In genomic region chr19:34706261-34706660, GRCm38 (mm10) we compare ENCODE assay signal across 17 mouse cellular contexts. TPM values are rescaled to one million over a fixed set of nuclear protein-coding genes. Genes with fewer than 3 reads are reported as not detected.
DNase-seq lines count a peak whose midpoint lies in the region; ATAC-seq and TF ChIP-seq lines count a peak whose summit lies in the region.
"Had no signal": no experiment of that assay in that cellular context is flagged by ENCODE, and none has a peak within 500 bp of the region (broad histone marks: within the 10 kb centered on the region; RNA-seq: fewer than 3 reads in every experiment).

No protein-coding gene starts in this region.

- H3K27ac ChIP-seq in heart, postnatal 0 days (ENCODE audit: low read depth): no peak overlapping the region
- H3K27ac ChIP-seq in forebrain, embryonic 14.5 days (ENCODE audit: low read depth, low read length): no peak overlapping the region
- H3K27ac ChIP-seq in hindbrain, embryonic 12.5 days: no peak overlapping the region
- H3K27ac ChIP-seq: embryonic facial prominence, embryonic 13.5 days; forebrain, embryonic 13.5 days had no signal

- H3K27me3 ChIP-seq in heart, postnatal 0 days (ENCODE audit: control insufficient read depth, insufficient read depth, low read length): no peaks in the 10 kb centered on the region
- no peaks in the 10 kb centered on the region for H3K27me3 ChIP-seq in forebrain, embryonic 14.5 days (replicated peaks; ENCODE audit: control insufficient read depth, insufficient read depth, low read length)
- H3K27me3 ChIP-seq in hindbrain, embryonic 12.5 days: no peaks in the 10 kb centered on the region
- H3K27me3 ChIP-seq: CH12.LX; embryonic facial prominence, embryonic 13.5 days; forebrain, embryonic 13.5 days had no signal

- H3K9me3 ChIP-seq in heart, postnatal 0 days (replicated peaks; ENCODE audit: control insufficient read depth, low read length): no peaks in the 10 kb centered on the region
- H3K9me3 ChIP-seq in forebrain, embryonic 14.5 days (replicated peaks; ENCODE audit: control insufficient read depth, low read length): no peaks in the 10 kb centered on the region
- no peaks in the 10 kb centered on the region for H3K9me3 ChIP-seq in hindbrain, embryonic 12.5 days (replicated peaks)
- H3K9me3 ChIP-seq: embryonic facial prominence, embryonic 13.5 days; forebrain, embryonic 13.5 days had no signal

- no peak; the same call in 1 of the 2 replicates for ATAC-seq in heart, postnatal 0 days (ENCODE audit: insufficient read depth, low read depth)
- no peak for ATAC-seq in forebrain, embryonic 14.5 days
- no peak for ATAC-seq in hindbrain, embryonic 12.5 days (ENCODE audit: low FRiP score)
- no peak for ATAC-seq in CD4-positive, CD25-positive, alpha-beta regulatory T cell, adult 4 months
- ATAC-seq: forebrain, embryonic 13.5 days had no signal

- no peak overlapping the region for H3K9ac ChIP-seq in heart, postnatal 0 days (replicated peaks; ENCODE audit: low read depth, low read length)
- no peak overlapping the region for H3K9ac ChIP-seq in forebrain, embryonic 14.5 days (ENCODE audit: low read length)
- H3K9ac ChIP-seq in hindbrain, embryonic 12.5 days: no peak overlapping the region
- H3K9ac ChIP-seq: embryonic facial prominence, embryonic 13.5 days; forebrain, embryonic 13.5 days had no signal

- no peak for TF ChIP-seq CTCF in heart, postnatal 0 days (IDR thresholded peaks at IDR 0.05; ENCODE audit: low read depth)

- H3K4me3 ChIP-seq in heart, postnatal 0 days (ENCODE audit: low read depth, low read length): no peak overlapping the region
- H3K4me3 ChIP-seq in forebrain, embryonic 14.5 days (ENCODE audit: low read depth, low read length): no peak overlapping the region
- H3K4me3 ChIP-seq in hindbrain, embryonic 12.5 days: no peak overlapping the region
- H3K4me3 ChIP-seq: embryonic facial prominence, embryonic 13.5 days; forebrain, embryonic 13.5 days; myocyte had no signal

- no peak for TF ChIP-seq EP300 in heart, postnatal 0 days (IDR thresholded peaks at IDR 0.05; ENCODE audit: low read depth)

- H3K4me2 ChIP-seq in heart, postnatal 0 days (ENCODE audit: low read depth, low read length): peak overlapping the region; percentile 6; the same call in 1 of the 2 replicates
- no peak overlapping the region for H3K4me2 ChIP-seq in forebrain, embryonic 14.5 days (ENCODE audit: low read length)
- no peak overlapping the region for H3K4me2 ChIP-seq in hindbrain, embryonic 12.5 days (replicated peaks)
- H3K4me2 ChIP-seq: embryonic facial prominence, embryonic 13.5 days; forebrain, embryonic 13.5 days; liver, embryonic 11.5 days had no signal

- 0 out of 2 replicates have a peak, but pooled peaks cover 3% of the 10 kb centered on the region for H3K4me1 ChIP-seq in heart, postnatal 0 days (ENCODE audit: control insufficient read depth, insufficient read depth)
- no peaks in the 10 kb centered on the region for H3K4me1 ChIP-seq in forebrain, embryonic 14.5 days (ENCODE audit: control insufficient read depth, insufficient read depth, low read length)
- H3K4me1 ChIP-seq in hindbrain, embryonic 12.5 days: no peaks in the 10 kb centered on the region
- H3K4me1 ChIP-seq: embryonic facial prominence, embryonic 13.5 days; forebrain, embryonic 13.5 days had no signal

- 24% methylated on average over 6 of the region's 6 CpGs for WGBS in heart, postnatal 0 days
- WGBS in forebrain, embryonic 14.5 days: 77% methylated on average over 6 of the region's 6 CpGs
- WGBS in hindbrain, embryonic 12.5 days: 60% methylated on average over 6 of the region's 6 CpGs

- DNase-seq in heart, postnatal 0 days (ENCODE audit: low spot score): no peak
- no peak for DNase-seq in heart, adult 8-10 months (ENCODE audit: low spot score)
- DNase-seq in kidney, adult 18-20 months: peak; percentile 80
- peak; percentile 85 to 88 for DNase-seq in kidney, postnatal 25 days
- DNase-seq in lung, postnatal 25 days (ENCODE audit: low spot score): peak; percentile 66
- no peak for DNase-seq in forebrain, embryonic 14.5 days (ENCODE audit: low spot score)
- DNase-seq: adrenal gland, adult 2 months; cerebellum, postnatal 14 days; gastrocnemius, postnatal 10 days had no signal

- no peaks in the 10 kb centered on the region for H3K36me3 ChIP-seq in heart, postnatal 0 days (replicated peaks; ENCODE audit: control insufficient read depth, insufficient read depth, low read length)
- no peaks in the 10 kb centered on the region for H3K36me3 ChIP-seq in forebrain, embryonic 14.5 days (ENCODE audit: control insufficient read depth, insufficient read depth, low read length)
- no peaks in the 10 kb centered on the region for H3K36me3 ChIP-seq in hindbrain, embryonic 12.5 days
- H3K36me3 ChIP-seq: embryonic facial prominence, embryonic 13.5 days had no signal

RNA-seq across cellular contexts. Expression of gene Slc16a12, which starts 40.8 kb away (rescaled TPM):
- total RNA-seq in heart, postnatal 0 days (2014; rRNA removed; ENCODE audit: low replicate concordance): 10.3 and 10.4 TPM in 2 replicates
- polyA plus RNA-seq in heart, postnatal 0 days (2015; fragmentation: Nextera tagmentation; extraction: Ambion mirVana): 6.3 and 7.2 TPM in 2 replicates
- total RNA-seq in heart, adult 8-10 months (2022): 1 to 10 TPM; 1.2 to 3.3 (median 2.1) TPM
- polyA plus RNA-seq in forebrain, embryonic 14.5 days (2014; fragmentation: Nextera tagmentation; extraction: Ambion mirVana): 2.6 and 3.3 TPM in 2 replicates
- polyA plus RNA-seq in hindbrain, embryonic 12.5 days (2016; fragmentation: Nextera tagmentation; extraction: Ambion mirVana): 2.5 and 3.3 TPM in 2 replicates
- not detected for polyA plus RNA-seq in CD4-positive, CD25-positive, alpha-beta regulatory T cell, adult 4 months (2017; shearing (Covaris generic))
- total RNA-seq: megakaryocyte-erythroid progenitor cell, adult 5-6 weeks had no signal

Comparison
In these comparisons a context has a peak if more than half of its experiments do, and no peak if none do; other contexts are left out.
1. DNase-seq: peak in kidney, adult 18-20 months (single experiment), kidney, postnatal 25 days (2 of 2) and lung, postnatal 25 days (single experiment); none in heart, postnatal 0 days (single experiment), heart, adult 8-10 months (single experiment) and forebrain, embryonic 14.5 days (single experiment).